Mouse (Mus musculus) cortical plate, adult 2 months (tissue): ENCODE measurements around the gene Sh3rf3.

Experiments
- CTCF ChIP-seq: fragments of 200-500 bp; IDR thresholded peaks from 2 replicates; pipeline ENCODE4 v1.5.1; 2011; ENCODE audit warnings: mild to moderate bottlenecking, control low read depth, low read length; ENCODE audit not compliant: insufficient read depth; ENCODE audit errors: extremely low read depth
- POLR2A ChIP-seq: fragments of 200-500 bp; IDR thresholded peaks from 2 replicates; pipeline ENCODE4 v1.6.1; 2011; ENCODE audit warnings: mild to moderate bottlenecking, low read length, control low read depth; ENCODE audit not compliant: insufficient read depth; ENCODE audit errors: extremely low read depth

- TF ChIP-seq CTCF: peak; percentile 65
- TF ChIP-seq POLR2A: no peak
Observed at GRCm38 (mm10) chr10:59149956-59150383, 336.8 kb downstream of the Sh3rf3 start.
